Mouse (Mus musculus): ENCODE results near the gene Rpl23. TPM values are rescaled to one million over a fixed set of nuclear protein-coding genes. Genes with fewer than 3 reads are reported as not detected.
"Not testable (repeated sequence)": the region's sequence is repeated elsewhere in the genome, so short reads cannot be mapped to it uniquely, and the experiment has no call there.

Rpl23 gene
- polyA plus RNA-seq, 1 experiment from 2014 or later: 454 TPM

DNA sequence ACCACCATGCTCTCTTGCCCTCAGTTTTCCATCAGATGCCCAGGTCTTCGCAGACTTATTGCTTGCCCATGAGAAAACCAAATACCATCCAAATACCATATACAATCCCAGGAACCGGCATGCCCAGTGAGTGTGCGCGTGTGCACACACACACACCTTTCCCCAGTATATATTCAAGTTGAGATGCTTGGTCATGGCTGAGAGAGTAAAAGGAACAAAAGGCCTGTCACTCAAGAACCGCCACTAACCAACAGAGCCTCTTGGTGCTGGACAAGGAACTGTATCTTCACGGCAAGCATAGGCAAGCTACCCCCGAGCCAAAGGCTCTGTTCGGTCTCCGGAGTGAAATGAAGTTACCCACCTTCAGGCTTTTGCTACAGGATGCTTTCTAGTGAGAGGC lies 39.6 kb downstream of the Rpl23 start:
- H3K4me3 ChIP-seq (ENCODE audit: low read depth, low read length): no peak overlapping the region
- no peaks in the 10 kb centered on the region for H3K27me3 ChIP-seq (ENCODE audit: control insufficient read depth, insufficient read depth, low read length)
- no peak overlapping the region for H3K27ac ChIP-seq (ENCODE audit: low read depth, low read length)
- H3K9ac ChIP-seq (ENCODE audit: low read length): no peak overlapping the region
- DNase-seq (ENCODE audit: low spot score) (no peak), ATAC-seq (replicated peaks; ENCODE audit: low FRiP score) (no peak)
- no peaks in the 10 kb centered on the region for H3K9me3 ChIP-seq (ENCODE audit: control insufficient read depth, low read length)
- WGBS: 85% methylated on average over 9 of the region's 9 CpGs
- H3K4me2 ChIP-seq (ENCODE audit: low read depth, low read length, severe bottlenecking): peak overlapping the region; percentile 91; the same call in 1 of the 2 replicates
- no peaks in the 10 kb centered on the region for H3K36me3 ChIP-seq (ENCODE audit: control insufficient read depth, insufficient read depth, low read length)
- peaks cover 6% of the 10 kb centered on the region for H3K4me1 ChIP-seq (replicated peaks; ENCODE audit: control insufficient read depth, insufficient read depth, low read length)

DNA sequence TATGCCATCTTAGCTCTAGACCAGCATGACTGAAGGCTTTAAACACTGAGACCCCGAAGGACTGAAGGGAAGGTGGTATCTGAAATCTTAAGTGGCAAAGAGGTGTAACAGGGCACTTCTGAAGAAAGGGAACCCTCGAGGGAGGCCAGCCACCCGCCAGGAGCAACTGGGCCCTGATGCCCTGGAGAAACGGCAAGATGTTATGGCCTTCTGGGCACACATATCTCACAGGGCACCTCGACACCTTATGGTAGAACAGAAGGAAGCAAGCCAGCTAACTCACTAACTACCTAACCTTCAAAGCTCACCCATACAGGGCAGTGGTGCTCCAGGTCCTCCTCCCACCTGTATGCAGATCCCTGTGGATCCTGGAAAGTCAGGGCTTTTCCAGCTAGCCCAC lies 40.1 kb downstream of the Rpl23 start:
- Histone ChIP-seq H3K4me2 (ENCODE audit: low read depth, low read length, severe bottlenecking) (no peak overlapping the region), H3K27ac (ENCODE audit: low read depth, low read length) (no peak overlapping the region), H3K9ac (ENCODE audit: low read length) (no peak overlapping the region), H3K36me3 (ENCODE audit: control insufficient read depth, insufficient read depth, low read length) (no peaks in the 10 kb centered on the region), H3K4me1 (replicated peaks; ENCODE audit: control insufficient read depth, insufficient read depth, low read length) (peaks cover 6% of the 10 kb centered on the region), H3K4me3 (ENCODE audit: low read depth, low read length) (no peak overlapping the region), H3K9me3 (ENCODE audit: control insufficient read depth, low read length) (no peaks in the 10 kb centered on the region), H3K27me3 (ENCODE audit: control insufficient read depth, insufficient read depth, low read length) (no peaks in the 10 kb centered on the region)
- ATAC-seq (replicated peaks; ENCODE audit: low FRiP score) (no peak), DNase-seq (ENCODE audit: low spot score) (no peak)
- 93% methylated on average over 5 of the region's 5 CpGs for WGBS

DNA sequence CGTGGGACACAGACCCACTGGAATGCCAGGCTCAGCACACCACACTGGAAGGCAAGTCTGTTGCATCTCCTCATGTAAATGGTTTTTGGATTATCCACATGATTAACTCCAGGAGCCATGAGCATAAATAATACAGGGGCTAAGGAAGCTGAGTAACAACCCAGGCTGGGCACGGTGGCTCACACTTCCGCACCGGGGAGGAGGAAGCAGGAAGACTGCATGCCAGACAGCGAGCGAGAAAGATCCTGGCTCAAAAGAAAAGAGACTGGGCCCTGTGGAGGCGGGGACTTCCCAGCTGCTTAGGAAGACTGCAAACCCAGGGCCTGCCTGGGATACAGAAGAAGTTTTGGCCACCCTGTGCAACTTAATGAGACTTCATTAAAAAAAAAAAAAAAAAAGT lies 42.0 kb downstream of the Rpl23 start:
- H3K9me3 ChIP-seq (ENCODE audit: control insufficient read depth, low read length): no peaks in the 10 kb centered on the region
- no peak overlapping the region for H3K27ac ChIP-seq (ENCODE audit: low read depth, low read length)
- no peak overlapping the region; the same call in 1 of the 2 replicates for H3K9ac ChIP-seq (ENCODE audit: low read length)
- no peak overlapping the region for H3K4me3 ChIP-seq (ENCODE audit: low read depth, low read length)
- ATAC-seq (replicated peaks; ENCODE audit: low FRiP score) (no peak), DNase-seq (ENCODE audit: low spot score) (no peak)
- H3K36me3 ChIP-seq (ENCODE audit: control insufficient read depth, insufficient read depth, low read length): no peaks in the 10 kb centered on the region
- no peak overlapping the region for H3K4me2 ChIP-seq (ENCODE audit: low read depth, low read length, severe bottlenecking)
- H3K27me3 ChIP-seq (ENCODE audit: control insufficient read depth, insufficient read depth, low read length): no peaks in the 10 kb centered on the region
- 58% methylated on average over 7 of the region's 7 CpGs for WGBS
- H3K4me1 ChIP-seq (replicated peaks; ENCODE audit: control insufficient read depth, insufficient read depth, low read length): peaks cover 6% of the 10 kb centered on the region

DNA sequence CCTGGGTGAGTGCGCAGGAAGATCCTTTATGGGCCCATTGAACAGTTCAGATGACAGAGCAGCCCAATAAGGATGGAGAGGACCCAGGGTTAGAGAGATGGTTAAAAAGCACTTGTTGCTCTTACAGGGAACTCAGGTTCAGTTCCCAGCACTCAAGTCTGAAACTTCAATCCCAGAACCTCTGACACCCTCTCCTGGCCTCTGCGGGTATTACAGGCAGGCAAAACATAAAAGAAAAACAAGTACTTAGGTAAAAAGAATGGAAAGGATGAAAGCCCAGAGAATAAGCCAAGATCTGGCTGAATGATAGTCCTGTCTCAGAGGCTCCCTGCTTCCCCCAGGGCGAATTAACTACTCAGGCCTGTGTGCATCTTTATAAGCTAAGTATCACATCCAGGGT lies 43.1 kb downstream of the Rpl23 start:
- DNase-seq (ENCODE audit: low spot score) (no peak), ATAC-seq (replicated peaks; ENCODE audit: low FRiP score) (no peak)
- Histone ChIP-seq H3K27me3 (ENCODE audit: control insufficient read depth, insufficient read depth, low read length) (no peaks in the 10 kb centered on the region), H3K36me3 (ENCODE audit: control insufficient read depth, insufficient read depth, low read length) (no peaks in the 10 kb centered on the region), H3K9me3 (ENCODE audit: control insufficient read depth, low read length) (no peaks in the 10 kb centered on the region), H3K4me3 (ENCODE audit: low read depth, low read length) (no peak overlapping the region), H3K9ac (ENCODE audit: low read length) (no peak overlapping the region), H3K4me2 (ENCODE audit: low read depth, low read length, severe bottlenecking) (no peak overlapping the region), H3K4me1 (replicated peaks; ENCODE audit: control insufficient read depth, insufficient read depth, low read length) (peaks cover 6% of the 10 kb centered on the region), H3K27ac (ENCODE audit: low read depth, low read length) (no peak overlapping the region)
- 93% methylated on average over 3 of the region's 3 CpGs for WGBS

DNA sequence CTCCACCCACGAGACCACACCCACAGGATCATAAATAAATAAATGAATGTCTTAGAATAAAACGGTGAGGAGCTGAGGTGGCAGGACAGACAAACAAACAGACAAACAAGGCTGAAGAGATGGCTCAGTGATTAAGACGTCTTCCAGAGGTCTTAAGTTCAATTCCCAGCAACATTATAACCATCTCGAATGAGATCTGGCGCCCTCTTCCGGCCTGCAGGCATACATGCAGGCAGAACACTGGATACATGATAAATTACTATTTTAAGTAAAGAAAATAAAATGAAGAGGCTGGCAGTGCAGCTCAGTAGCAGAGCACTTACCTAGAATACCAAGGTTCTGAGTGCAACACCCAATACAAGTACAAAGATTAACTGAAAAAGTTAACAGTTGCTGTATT lies 43.5 kb downstream of the Rpl23 start:
- no peak for ATAC-seq (replicated peaks; ENCODE audit: low FRiP score)
- H3K27me3 ChIP-seq (ENCODE audit: control insufficient read depth, insufficient read depth, low read length): no peaks in the 10 kb centered on the region
- no peak overlapping the region for H3K27ac ChIP-seq (ENCODE audit: low read depth, low read length)
- H3K9ac ChIP-seq (ENCODE audit: low read length): no peak overlapping the region
- no peak for DNase-seq (ENCODE audit: low spot score)
- peaks cover 7% of the 10 kb centered on the region for H3K4me1 ChIP-seq (replicated peaks; ENCODE audit: control insufficient read depth, insufficient read depth, low read length)
- no peaks in the 10 kb centered on the region for H3K9me3 ChIP-seq (ENCODE audit: control insufficient read depth, low read length)
- no peaks in the 10 kb centered on the region for H3K36me3 ChIP-seq (ENCODE audit: control insufficient read depth, insufficient read depth, low read length)
- WGBS: 64% methylated on average over 6 of the region's 6 CpGs
- no peak overlapping the region for H3K4me2 ChIP-seq (ENCODE audit: low read depth, low read length, severe bottlenecking)
- no peak overlapping the region for H3K4me3 ChIP-seq (ENCODE audit: low read depth, low read length)

DNA sequence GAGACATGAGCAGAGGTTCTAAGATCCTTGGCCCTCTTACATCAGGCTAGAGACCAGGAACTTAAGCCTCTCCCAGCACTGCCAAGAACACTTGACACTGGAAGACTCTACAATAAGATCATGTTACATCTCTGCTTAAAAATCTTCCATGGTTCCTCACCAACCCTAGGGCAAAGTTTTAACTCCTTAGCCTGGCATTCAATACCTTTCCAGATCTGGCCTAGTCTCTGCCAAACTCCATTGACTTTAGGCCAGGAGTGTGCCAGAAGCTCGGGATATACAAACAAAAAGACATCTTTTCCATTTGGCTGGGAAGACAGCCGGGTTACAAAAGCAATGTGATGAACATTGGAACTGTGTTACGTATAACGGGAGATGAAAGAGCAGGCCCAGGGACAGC lies 44.6 kb downstream of the Rpl23 start:
- Histone ChIP-seq H3K4me1 (replicated peaks; ENCODE audit: control insufficient read depth, insufficient read depth, low read length) (peaks cover 2% of the 10 kb centered on the region), H3K4me3 (ENCODE audit: low read depth, low read length) (no peak overlapping the region), H3K36me3 (ENCODE audit: control insufficient read depth, insufficient read depth, low read length) (no peaks in the 10 kb centered on the region), H3K27me3 (ENCODE audit: control insufficient read depth, insufficient read depth, low read length) (no peaks in the 10 kb centered on the region), H3K27ac (ENCODE audit: low read depth, low read length) (no peak overlapping the region), H3K4me2 (ENCODE audit: low read depth, low read length, severe bottlenecking) (no peak overlapping the region), H3K9me3 (ENCODE audit: control insufficient read depth, low read length) (no peaks in the 10 kb centered on the region), H3K9ac (ENCODE audit: low read length) (0 out of 2 replicates have a peak overlapping the region, but pooled peaks have one; percentile 16)
- 84% methylated on average over 4 of the region's 4 CpGs for WGBS
- no peak for DNase-seq (ENCODE audit: low spot score)
- no peak for ATAC-seq (replicated peaks; ENCODE audit: low FRiP score)

DNA sequence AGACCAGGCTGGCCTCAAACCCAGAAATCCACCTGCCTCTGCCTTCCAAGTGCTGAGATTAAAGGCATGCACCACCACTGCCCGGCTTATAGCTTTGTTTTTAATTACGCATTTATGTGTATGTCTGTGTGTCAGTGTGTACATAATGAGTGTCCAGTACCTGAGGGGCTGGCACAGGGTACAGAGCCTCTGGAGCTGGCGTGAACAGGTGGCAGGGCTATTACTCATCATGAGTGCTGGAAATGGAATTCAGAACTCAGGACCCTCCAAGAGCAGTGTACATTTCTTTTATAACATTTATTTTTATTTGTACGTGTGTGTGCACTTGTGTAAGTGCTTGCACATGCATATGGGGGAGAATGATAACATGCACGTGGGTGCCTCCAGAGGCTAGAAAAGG lies 45.6 kb downstream of the Rpl23 start:
- Histone ChIP-seq H3K9me3 (ENCODE audit: control insufficient read depth, low read length) (no peaks in the 10 kb centered on the region), H3K4me3 (ENCODE audit: low read depth, low read length) (no peak overlapping the region), H3K4me2 (ENCODE audit: low read depth, low read length, severe bottlenecking) (no peak overlapping the region), H3K27me3 (ENCODE audit: control insufficient read depth, insufficient read depth, low read length) (no peaks in the 10 kb centered on the region), H3K36me3 (ENCODE audit: control insufficient read depth, insufficient read depth, low read length) (no peaks in the 10 kb centered on the region; the same call in 1 of the 2 replicates), H3K4me1 (replicated peaks; ENCODE audit: control insufficient read depth, insufficient read depth, low read length) (0 out of 2 replicates have a peak, but pooled peaks cover 2% of the 10 kb centered on the region), H3K9ac (ENCODE audit: low read length) (no peak overlapping the region), H3K27ac (ENCODE audit: low read depth, low read length) (no peak overlapping the region)
- WGBS: 95% methylated on average over 5 of the region's 5 CpGs
- ATAC-seq (replicated peaks; ENCODE audit: low FRiP score) (no peak), DNase-seq (ENCODE audit: low spot score) (no peak)

DNA sequence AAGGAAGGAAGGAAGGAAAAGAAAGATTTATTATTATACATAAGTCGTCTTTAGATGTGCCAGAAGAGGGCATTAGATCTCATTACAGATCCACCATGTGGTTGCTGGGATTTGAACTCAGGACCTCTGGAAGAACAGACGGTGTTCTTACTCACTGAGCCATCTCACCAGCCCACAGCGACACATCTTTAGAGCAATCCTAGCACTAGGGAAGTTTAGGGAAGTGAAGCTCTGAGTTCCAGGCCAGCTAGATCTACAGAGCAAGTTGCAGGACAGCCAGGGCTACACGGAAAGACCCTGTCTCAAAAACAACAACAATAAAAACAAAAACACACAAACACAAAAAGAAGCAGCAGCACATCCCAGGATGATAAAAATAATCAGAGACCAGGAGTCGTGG lies 47.4 kb downstream of the Rpl23 start:
- H3K9ac ChIP-seq (ENCODE audit: low read length); DNase-seq (ENCODE audit: low spot score); H3K4me2 ChIP-seq (ENCODE audit: low read depth, low read length, severe bottlenecking); H3K4me3 ChIP-seq (ENCODE audit: low read depth, low read length); H3K9me3 ChIP-seq (ENCODE audit: control insufficient read depth, low read length); H3K27me3 ChIP-seq (ENCODE audit: control insufficient read depth, insufficient read depth, low read length); H3K36me3 ChIP-seq (ENCODE audit: control insufficient read depth, insufficient read depth, low read length); H3K27ac ChIP-seq (ENCODE audit: low read depth, low read length); H3K4me1 ChIP-seq (replicated peaks; ENCODE audit: control insufficient read depth, insufficient read depth, low read length); ATAC-seq (replicated peaks; ENCODE audit: low FRiP score): not testable (repeated sequence)
- 90% methylated on average over 5 of the region's 5 CpGs for WGBS

DNA sequence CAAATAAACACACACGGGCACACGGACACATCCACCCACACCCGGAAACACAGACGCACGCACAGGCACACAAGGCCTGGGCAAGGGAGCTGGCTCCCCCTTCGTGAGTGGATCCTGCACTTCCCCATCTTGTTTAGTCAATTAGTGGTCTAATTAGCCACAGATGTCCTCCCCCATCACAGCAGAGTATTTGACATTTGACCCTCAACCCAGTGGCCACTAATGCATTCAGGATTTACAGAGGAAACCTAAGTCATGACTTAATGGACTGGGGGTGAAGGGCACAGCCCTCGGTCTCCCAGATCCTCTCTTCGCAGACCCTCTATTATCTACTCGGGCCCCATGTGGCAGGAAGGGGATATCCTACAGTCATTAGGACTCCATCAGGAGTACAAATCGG lies 48.5 kb downstream of the Rpl23 start:
- no peak overlapping the region for H3K4me2 ChIP-seq (ENCODE audit: low read depth, low read length, severe bottlenecking)
- no peak for DNase-seq (ENCODE audit: low spot score)

More for the DNA sequence above, 48.5 kb downstream of the Rpl23 start:
- H3K36me3 ChIP-seq (ENCODE audit: control insufficient read depth, insufficient read depth, low read length): no peaks in the 10 kb centered on the region; the same call in 1 of the 2 replicates
- no peak overlapping the region for H3K9ac ChIP-seq (ENCODE audit: low read length)
- 0 out of 2 replicates have a peak, but pooled peaks cover 2% of the 10 kb centered on the region for H3K4me1 ChIP-seq (replicated peaks; ENCODE audit: control insufficient read depth, insufficient read depth, low read length)
- no peak overlapping the region for H3K4me3 ChIP-seq (ENCODE audit: low read depth, low read length)
- 40% methylated on average over 10 of the region's 10 CpGs for WGBS
- no peaks in the 10 kb centered on the region for H3K9me3 ChIP-seq (ENCODE audit: control insufficient read depth, low read length)
- H3K27me3 ChIP-seq (ENCODE audit: control insufficient read depth, insufficient read depth, low read length): no peaks in the 10 kb centered on the region
- no peak for ATAC-seq (replicated peaks; ENCODE audit: low FRiP score)
- H3K27ac ChIP-seq (ENCODE audit: low read depth, low read length): no peak overlapping the region

All from forebrain, embryonic 11.5 days (tissue).